Mouse (Mus musculus): ENCODE measurements around the gene Bach1. TPM values are rescaled to one million over a fixed set of nuclear protein-coding genes. Genes with fewer than 3 reads are reported as not detected.
A peak's percentile ranks its signal among the peaks of the same experiment; 100 is the strongest.
"Not testable (repeated sequence)": the region's sequence is repeated elsewhere in the genome, so short reads cannot be mapped to it uniquely, and the experiment has no call there.

Gene Bach1
- total and polyA plus RNA-seq, 2 experiments, result 8.2 to 28.9 TPM

GRCm38 (mm10) chr16:87681848-87682247 lies 16.9 kb upstream of the Bach1 start:
- TF ChIP-seq CTCF (IDR thresholded peaks at IDR 0.05; ENCODE audit: low read depth, low read length) (no peak), POLR2A (IDR thresholded peaks at IDR 0.05; ENCODE audit: extremely low read depth, insufficient read depth, low read length) (no peak)
- DNase-seq (ENCODE audit: extremely low read depth, low read depth, low spot score), result no peak
- no peak overlapping the region for H3K9ac ChIP-seq (ENCODE audit: low read depth, low read length)
- WGBS, result 86% methylated on average over 3 of the region's 3 CpGs
- no peaks in the 10 kb centered on the region for H3K27me3 ChIP-seq (ENCODE audit: control insufficient read depth, insufficient read depth, low read length)
- peak overlapping the region; percentile 37 for H3K27ac ChIP-seq (replicated peaks; ENCODE audit: insufficient read depth, low read depth, low read length)
- H3K79me2 ChIP-seq (ENCODE audit: control insufficient read depth, insufficient read depth, low read length), result no peaks in the 10 kb centered on the region
- no peak overlapping the region for H3K4me3 ChIP-seq (ENCODE audit: insufficient read depth, low read depth, low read length)
- no peaks in the 10 kb centered on the region for H3K36me3 ChIP-seq (ENCODE audit: control insufficient read depth, insufficient read depth, low read length)
- H3K4me1 ChIP-seq (ENCODE audit: control insufficient read depth, insufficient read depth, low read length), result peaks cover 8% of the 10 kb centered on the region

DNA sequence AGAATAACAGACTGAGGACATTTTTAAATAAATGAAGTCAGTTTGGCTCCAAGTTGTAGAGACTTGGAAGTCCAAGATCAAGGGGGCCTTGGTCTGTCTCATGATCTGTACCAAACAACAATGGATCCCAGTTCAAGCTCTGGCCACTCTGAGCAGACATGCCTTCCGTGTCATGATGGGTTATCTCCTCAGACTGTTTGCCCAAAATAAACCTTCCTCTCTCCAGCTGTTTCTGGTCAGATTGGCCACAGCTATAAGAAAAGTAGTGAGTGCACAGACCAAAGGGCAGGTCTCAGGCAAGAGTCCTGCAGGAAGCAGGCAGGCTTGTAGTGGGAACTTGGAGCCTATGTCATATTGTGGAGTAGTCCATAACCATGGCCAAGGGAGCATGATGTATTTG lies 12.3 kb upstream of the Bach1 start:
- H3K9ac ChIP-seq (ENCODE audit: low read depth, low read length), result no peak overlapping the region
- no peaks in the 10 kb centered on the region for H3K36me3 ChIP-seq (ENCODE audit: control insufficient read depth, insufficient read depth, low read length)
- H3K27me3 ChIP-seq (ENCODE audit: control insufficient read depth, insufficient read depth, low read length), result no peaks in the 10 kb centered on the region
- TF ChIP-seq POLR2A (IDR thresholded peaks at IDR 0.05; ENCODE audit: extremely low read depth, insufficient read depth, low read length) (no peak), CTCF (IDR thresholded peaks at IDR 0.05; ENCODE audit: low read depth, low read length) (no peak)
- no peak overlapping the region for H3K4me3 ChIP-seq (ENCODE audit: insufficient read depth, low read depth, low read length)
- H3K4me1 ChIP-seq (ENCODE audit: control insufficient read depth, insufficient read depth, low read length), result peaks cover 13% of the 10 kb centered on the region
- 59% methylated on average over 1 of the region's 1 CpGs for WGBS
- H3K27ac ChIP-seq (replicated peaks; ENCODE audit: insufficient read depth, low read depth, low read length), result no peak overlapping the region
- DNase-seq (ENCODE audit: extremely low read depth, low read depth, low spot score), result no peak
- H3K79me2 ChIP-seq (ENCODE audit: control insufficient read depth, insufficient read depth, low read length), result no peaks in the 10 kb centered on the region

- no peak overlapping the region for H3K9ac ChIP-seq (ENCODE audit: low read depth, low read length)
- H3K36me3 ChIP-seq (ENCODE audit: control insufficient read depth, insufficient read depth, low read length), result no peaks in the 10 kb centered on the region
- TF ChIP-seq POLR2A (IDR thresholded peaks at IDR 0.05; ENCODE audit: extremely low read depth, insufficient read depth, low read length), result no peak
- no peak overlapping the region for H3K27ac ChIP-seq (replicated peaks; ENCODE audit: insufficient read depth, low read depth, low read length)
- 65% methylated on average over 3 of the region's 3 CpGs for WGBS
- DNase-seq (ENCODE audit: extremely low read depth, low read depth, low spot score), result no peak
- H3K27me3 ChIP-seq (ENCODE audit: control insufficient read depth, insufficient read depth, low read length), result no peaks in the 10 kb centered on the region
- H3K79me2 ChIP-seq (ENCODE audit: control insufficient read depth, insufficient read depth, low read length), result no peaks in the 10 kb centered on the region
- H3K4me1 ChIP-seq (ENCODE audit: control insufficient read depth, insufficient read depth, low read length), result peaks cover 9% of the 10 kb centered on the region
- H3K4me3 ChIP-seq (ENCODE audit: insufficient read depth, low read depth, low read length), result no peak overlapping the region
Measured at GRCm38 (mm10) chr16:87687346-87687745, 11.4 kb upstream of the Bach1 start.

- not testable (repeated sequence) for H3K4me3 ChIP-seq (ENCODE audit: insufficient read depth, low read depth, low read length); H3K27ac ChIP-seq (replicated peaks; ENCODE audit: insufficient read depth, low read depth, low read length); H3K36me3 ChIP-seq (ENCODE audit: control insufficient read depth, insufficient read depth, low read length); DNase-seq (ENCODE audit: extremely low read depth, low read depth, low spot score); H3K9ac ChIP-seq (ENCODE audit: low read depth, low read length); H3K27me3 ChIP-seq (ENCODE audit: control insufficient read depth, insufficient read depth, low read length); H3K4me1 ChIP-seq (ENCODE audit: control insufficient read depth, insufficient read depth, low read length); H3K79me2 ChIP-seq (ENCODE audit: control insufficient read depth, insufficient read depth, low read length)
- 95% methylated on average over 3 of the region's 3 CpGs for WGBS
Measured at GRCm38 (mm10) chr16:87688328-87688727, 10.4 kb upstream of the Bach1 start.

DNA sequence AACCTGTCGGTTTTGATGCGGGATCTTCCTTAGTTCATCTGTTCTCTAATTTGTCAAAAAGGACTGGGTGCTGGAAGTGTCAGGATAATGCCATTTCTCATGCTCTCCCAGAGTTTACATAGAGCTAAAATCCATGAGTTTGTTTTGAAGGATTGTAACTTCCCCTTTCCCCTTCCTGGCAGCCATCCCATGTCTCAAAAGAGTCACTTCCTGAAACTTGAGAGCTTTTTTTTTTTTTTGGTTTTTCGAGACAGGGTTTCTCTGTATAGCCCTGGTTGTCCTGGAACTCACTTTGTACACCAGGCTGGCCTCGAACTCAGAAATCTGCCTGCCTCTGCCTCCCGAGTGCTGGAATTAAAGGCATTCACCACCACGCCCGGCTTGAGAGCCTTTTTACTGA lies 9.9 kb upstream of the Bach1 start:
- WGBS, result 68% methylated on average over 7 of the region's 7 CpGs
- H3K27me3 ChIP-seq (ENCODE audit: control insufficient read depth, insufficient read depth, low read length); H3K4me3 ChIP-seq (ENCODE audit: insufficient read depth, low read depth, low read length); H3K79me2 ChIP-seq (ENCODE audit: control insufficient read depth, insufficient read depth, low read length); H3K27ac ChIP-seq (replicated peaks; ENCODE audit: insufficient read depth, low read depth, low read length); DNase-seq (ENCODE audit: extremely low read depth, low read depth, low spot score); H3K4me1 ChIP-seq (ENCODE audit: control insufficient read depth, insufficient read depth, low read length); H3K9ac ChIP-seq (ENCODE audit: low read depth, low read length); H3K36me3 ChIP-seq (ENCODE audit: control insufficient read depth, insufficient read depth, low read length): not testable (repeated sequence)

GRCm38 (mm10) chr16:87689225-87689624 lies 9.5 kb upstream of the Bach1 start:
- Histone ChIP-seq H3K36me3 (ENCODE audit: control insufficient read depth, insufficient read depth, low read length) (no peaks in the 10 kb centered on the region), H3K79me2 (ENCODE audit: control insufficient read depth, insufficient read depth, low read length) (no peaks in the 10 kb centered on the region), H3K27ac (replicated peaks; ENCODE audit: insufficient read depth, low read depth, low read length) (no peak overlapping the region), H3K4me3 (ENCODE audit: insufficient read depth, low read depth, low read length) (no peak overlapping the region), H3K9ac (ENCODE audit: low read depth, low read length) (no peak overlapping the region), H3K27me3 (ENCODE audit: control insufficient read depth, insufficient read depth, low read length) (no peaks in the 10 kb centered on the region), H3K4me1 (ENCODE audit: control insufficient read depth, insufficient read depth, low read length) (peaks cover 9% of the 10 kb centered on the region)
- no peak for DNase-seq (ENCODE audit: extremely low read depth, low read depth, low spot score)
- TF ChIP-seq POLR2A (IDR thresholded peaks at IDR 0.05; ENCODE audit: extremely low read depth, insufficient read depth, low read length) (no peak), CTCF (IDR thresholded peaks at IDR 0.05; ENCODE audit: low read depth, low read length) (no peak)
- 60% methylated on average over 8 of the region's 8 CpGs for WGBS
